Mouse (Mus musculus) liver, embryonic 13.5 days (tissue): ENCODE measurements around the gene Sorbs1. TPM values are rescaled to one million over a fixed set of nuclear protein-coding genes. Genes with fewer than 3 reads are reported as not detected.

ENCODE experiments used
- ATAC-seq: fragments of 200-750 bp; cut with Nextera tagmentation; 2 replicates; pipeline ENCODE4 v1.8.0; 2017; ENCODE audit warnings: low read depth, mild to moderate bottlenecking, moderate number of reproducible peaks, moderate library complexity
- DNase-seq: peaks from one replicate; pipeline ENCODE4 v3.0.0; 2022
- H3K27ac ChIP-seq: fragments of 300-500 bp; sonication (generic); 2 replicates; pipeline ENCODE4 v1.5.1; 2015; ENCODE audit warnings: moderate library complexity, mild to moderate bottlenecking, inconsistent platforms
- H3K27me3 ChIP-seq: fragments of 300-500 bp; sonication (generic); 2 replicates; pipeline ENCODE4 v1.6.1; 2015; ENCODE audit warnings: mild to moderate bottlenecking, inconsistent platforms
- H3K36me3 ChIP-seq: fragments of 300-500 bp; sonication (generic); 2 replicates; pipeline ENCODE4 v1.6.1; 2015; ENCODE audit warnings: mild to moderate bottlenecking, inconsistent platforms
- H3K4me1 ChIP-seq: fragments of 300-500 bp; sonication (generic); replicated peaks from 2 replicates; pipeline ENCODE4 v1.6.1; 2015; ENCODE audit warnings: inconsistent platforms
- H3K4me2 ChIP-seq: fragments of 300-500 bp; sonication (generic); 2 replicates; pipeline ENCODE4 v1.6.1; 2015; ENCODE audit warnings: inconsistent platforms, mild to moderate bottlenecking, moderate library complexity
- H3K4me3 ChIP-seq: fragments of 300-500 bp; sonication (generic); replicated peaks from 2 replicates; pipeline ENCODE4 v1.5.1; 2015; ENCODE audit warnings: mild to moderate bottlenecking, inconsistent platforms
- H3K9ac ChIP-seq: fragments of 300-500 bp; sonication (generic); 2 replicates; pipeline ENCODE4 v1.6.1; 2015; ENCODE audit warnings: mild to moderate bottlenecking, inconsistent platforms
- H3K9me3 ChIP-seq: fragments of 300-500 bp; sonication (generic); replicated peaks from 2 replicates; pipeline ENCODE4 v1.6.1; 2016; ENCODE audit warnings: inconsistent platforms
- WGBS: fragments of 180-500 bp; shearing (Covaris S2); methylation state at CpG from one replicate; pipeline ENCODE4 v1.1.7; 2015; ENCODE audit not compliant: insufficient replicate concordance; 5-methylcytosine and 5-hydroxymethylcytosine counted together
- polyA plus RNA-seq: library from polyadenylated mRNA; unstranded; fragments of >200 nt; fragmentation: Nextera tagmentation; extraction: Ambion mirVana; gene quantifications from 2 replicates; pipeline ENCODE4 v1.2.1, GENCODE M21; 2015

The Sorbs1 gene
- polyA plus RNA-seq, 1 experiment from 2014 or later = 28.8 TPM

GRCm38 (mm10) chr19:40459338-40459737, 54.2 kb downstream of the Sorbs1 start:
- Histone ChIP-seq H3K9ac (no peak overlapping the region), H3K27ac (no peak overlapping the region), H3K9me3 (no peaks in the 10 kb centered on the region), H3K4me1 (peaks cover 36% of the 10 kb centered on the region), H3K27me3 (no peaks in the 10 kb centered on the region), H3K4me2 (no peak overlapping the region), H3K4me3 (no peak overlapping the region), H3K36me3 (no peaks in the 10 kb centered on the region)
- ATAC-seq (no peak), DNase-seq (no peak)
- 11% methylated on average over 1 of the region's 1 CpGs for WGBS

GRCm38 (mm10) chr19:40458806-40459205, 54.8 kb downstream of the Sorbs1 start:
- H3K27me3 ChIP-seq = no peaks in the 10 kb centered on the region
- no peak overlapping the region for H3K4me3 ChIP-seq
- no peak overlapping the region for H3K4me2 ChIP-seq
- no peaks in the 10 kb centered on the region for H3K9me3 ChIP-seq
- no peak overlapping the region for H3K27ac ChIP-seq
- ATAC-seq (no peak), DNase-seq (no peak)
- no peaks in the 10 kb centered on the region for H3K36me3 ChIP-seq
- no peak overlapping the region for H3K9ac ChIP-seq
- 83% methylated on average over 3 of the region's 3 CpGs for WGBS
- H3K4me1 ChIP-seq = peaks cover 36% of the 10 kb centered on the region

GRCm38 (mm10) chr19:40455248-40455647, 58.3 kb downstream of the Sorbs1 start:
- 88% methylated on average over 4 of the region's 4 CpGs for WGBS
- no peaks in the 10 kb centered on the region for H3K27me3 ChIP-seq
- H3K4me1 ChIP-seq = peaks cover 12% of the 10 kb centered on the region
- ATAC-seq = no peak
- H3K27ac ChIP-seq = no peak overlapping the region
- peaks cover 7% of the 10 kb centered on the region for H3K36me3 ChIP-seq
- H3K4me3 ChIP-seq = no peak overlapping the region
- DNase-seq = no peak
- no peak overlapping the region for H3K9ac ChIP-seq
- H3K4me2 ChIP-seq = no peak overlapping the region
- H3K9me3 ChIP-seq = no peaks in the 10 kb centered on the region; the same call in 1 of the 2 replicates

GRCm38 (mm10) chr19:40454096-40454495, 59.5 kb downstream of the Sorbs1 start:
- 91% methylated on average over 4 of the region's 4 CpGs for WGBS
- Histone ChIP-seq H3K36me3 (peaks cover 7% of the 10 kb centered on the region), H3K9ac (no peak overlapping the region), H3K4me2 (no peak overlapping the region), H3K4me1 (peaks cover 5% of the 10 kb centered on the region; the same call in 1 of the 2 replicates), H3K27ac (no peak overlapping the region), H3K4me3 (no peak overlapping the region), H3K9me3 (no peaks in the 10 kb centered on the region; the same call in 1 of the 2 replicates), H3K27me3 (no peaks in the 10 kb centered on the region)
- DNase-seq (no peak), ATAC-seq (no peak)

- H3K27ac ChIP-seq = no peak overlapping the region
- H3K4me3 ChIP-seq = no peak overlapping the region
- no peak overlapping the region for H3K4me2 ChIP-seq
- H3K36me3 ChIP-seq = peaks cover 7% of the 10 kb centered on the region
- ATAC-seq (no peak), DNase-seq (no peak)
- no peaks in the 10 kb centered on the region; the same call in 1 of the 2 replicates for H3K9me3 ChIP-seq
- H3K9ac ChIP-seq = no peak overlapping the region
- H3K27me3 ChIP-seq = no peaks in the 10 kb centered on the region
- H3K4me1 ChIP-seq = peaks cover 5% of the 10 kb centered on the region; the same call in 1 of the 2 replicates
- 84% methylated on average over 2 of the region's 2 CpGs for WGBS
These were observed 61.4 kb downstream of the Sorbs1 start for GRCm38 (mm10) chr19:40452201-40452600.

GRCm38 (mm10) chr19:40451307-40451706, 62.3 kb downstream of the Sorbs1 start:
- no peaks in the 10 kb centered on the region; the same call in 1 of the 2 replicates for H3K9me3 ChIP-seq
- no peak overlapping the region for H3K9ac ChIP-seq
- H3K27ac ChIP-seq = no peak overlapping the region
- peaks cover 7% of the 10 kb centered on the region for H3K36me3 ChIP-seq
- DNase-seq (no peak), ATAC-seq (no peak)
- no peak overlapping the region for H3K4me2 ChIP-seq
- WGBS = 83% methylated on average over 6 of the region's 6 CpGs
- no peak overlapping the region for H3K4me3 ChIP-seq
- peaks cover 4% of the 10 kb centered on the region; the same call in 1 of the 2 replicates for H3K4me1 ChIP-seq
- H3K27me3 ChIP-seq = no peaks in the 10 kb centered on the region

- no peak overlapping the region for H3K27ac ChIP-seq
- H3K4me1 ChIP-seq = peaks cover 21% of the 10 kb centered on the region
- no peak for ATAC-seq
- H3K4me3 ChIP-seq = no peak overlapping the region
- H3K9ac ChIP-seq = no peak overlapping the region
- 90% methylated on average over 9 of the region's 9 CpGs for WGBS
- peaks cover 7% of the 10 kb centered on the region for H3K36me3 ChIP-seq
- no peaks in the 10 kb centered on the region for H3K9me3 ChIP-seq
- no peak overlapping the region for H3K4me2 ChIP-seq
- no peak for DNase-seq
- no peaks in the 10 kb centered on the region for H3K27me3 ChIP-seq
These were observed 67.1 kb downstream of the Sorbs1 start for GRCm38 (mm10) chr19:40446525-40446924.

GRCm38 (mm10) chr19:40442377-40442776, 71.2 kb downstream of the Sorbs1 start:
- DNase-seq (peak; percentile 43), ATAC-seq (peak; percentile 93)
- H3K9me3 ChIP-seq = no peaks in the 10 kb centered on the region
- no peaks in the 10 kb centered on the region; the same call in 1 of the 2 replicates for H3K36me3 ChIP-seq
- no peak overlapping the region for H3K9ac ChIP-seq
- peak overlapping the region; percentile 38 for H3K4me2 ChIP-seq
- peaks cover 34% of the 10 kb centered on the region for H3K4me1 ChIP-seq
- no peak overlapping the region for H3K4me3 ChIP-seq
- no peaks in the 10 kb centered on the region for H3K27me3 ChIP-seq
- H3K27ac ChIP-seq = no peak overlapping the region
- 25% methylated on average over 3 of the region's 3 CpGs for WGBS

GRCm38 (mm10) chr19:40440951-40441350, 72.6 kb downstream of the Sorbs1 start:
- no peak for ATAC-seq
- 54% methylated on average over 4 of the region's 4 CpGs for WGBS
- H3K4me2 ChIP-seq = no peak overlapping the region
- peaks cover 47% of the 10 kb centered on the region for H3K4me1 ChIP-seq
- H3K27ac ChIP-seq = no peak overlapping the region
- DNase-seq = no peak
- no peaks in the 10 kb centered on the region for H3K9me3 ChIP-seq
- no peaks in the 10 kb centered on the region; the same call in 1 of the 2 replicates for H3K36me3 ChIP-seq
- H3K27me3 ChIP-seq = no peaks in the 10 kb centered on the region
- H3K4me3 ChIP-seq = no peak overlapping the region
- H3K9ac ChIP-seq = no peak overlapping the region

- H3K4me3 ChIP-seq = no peak overlapping the region
- no peak overlapping the region for H3K27ac ChIP-seq
- no peak overlapping the region for H3K9ac ChIP-seq
- H3K4me1 ChIP-seq = peaks cover 50% of the 10 kb centered on the region
- H3K4me2 ChIP-seq = no peak overlapping the region
- ATAC-seq (no peak), DNase-seq (no peak)
- 82% methylated on average over 10 of the region's 10 CpGs for WGBS
- no peaks in the 10 kb centered on the region; the same call in 1 of the 2 replicates for H3K36me3 ChIP-seq
- no peaks in the 10 kb centered on the region for H3K27me3 ChIP-seq
- no peaks in the 10 kb centered on the region for H3K9me3 ChIP-seq
These were observed 74.7 kb downstream of the Sorbs1 start for GRCm38 (mm10) chr19:40438907-40439306.

GRCm38 (mm10) chr19:40437651-40438068, 75.9 kb downstream of the Sorbs1 start:
- peak; percentile 44 for ATAC-seq
- Histone ChIP-seq H3K27ac (no peak overlapping the region), H3K36me3 (no peaks in the 10 kb centered on the region), H3K4me3 (no peak overlapping the region), H3K9ac (no peak overlapping the region; the same call in 1 of the 2 replicates), H3K4me1 (peaks cover 38% of the 10 kb centered on the region), H3K4me2 (no peak overlapping the region), H3K27me3 (no peaks in the 10 kb centered on the region), H3K9me3 (no peaks in the 10 kb centered on the region)
- DNase-seq = no peak
- WGBS = 58% methylated on average over 9 of the region's 9 CpGs

GRCm38 (mm10) chr19:40436465-40437200, 76.9 kb downstream of the Sorbs1 start:
- no peak for DNase-seq
- peak overlapping the region; percentile 24; the same call in 1 of the 2 replicates for H3K27ac ChIP-seq
- ATAC-seq = no peak
- H3K4me2 ChIP-seq = no peak overlapping the region
- H3K4me3 ChIP-seq = no peak overlapping the region
- 72% methylated on average over 12 of the region's 12 CpGs for WGBS
- peaks cover 29% of the 10 kb centered on the region for H3K4me1 ChIP-seq
- no peaks in the 10 kb centered on the region for H3K27me3 ChIP-seq
- no peaks in the 10 kb centered on the region for H3K9me3 ChIP-seq
- no peak overlapping the region for H3K9ac ChIP-seq
- no peaks in the 10 kb centered on the region for H3K36me3 ChIP-seq
